Mouse (Mus musculus) spleen, adult 2 months (tissue): Measurements from ENCODE around the gene Gm20503. TPM values are rescaled to one million over a fixed set of nuclear protein-coding genes. Genes with fewer than 3 reads are reported as not detected.

ENCODE experiments used
- DNase-seq, 2 experiments: peaks; one replicate each; pipeline versions ENCODE4 v3.0.0 to v3.0.0-alpha.2; 2012 to 2021; ENCODE audit warnings: low spot score in 2 of 2, low read depth in 1 of 2
- H3K27ac ChIP-seq: fragments of 200-500 bp; 2 replicates; pipeline ENCODE4 v1.5.1; 2012; ENCODE audit warnings: low read length, inconsistent platforms; ENCODE audit not compliant: insufficient read depth
- H3K27me3 ChIP-seq: fragments of 200-500 bp; 2 replicates; pipeline ENCODE4 v1.6.1; 2012; ENCODE audit warnings: mild to moderate bottlenecking, moderate library complexity, low read length, inconsistent platforms; ENCODE audit not compliant: control insufficient read depth, insufficient read depth
- H3K36me3 ChIP-seq: fragments of 200-500 bp; 2 replicates; pipeline ENCODE4 v1.6.1; 2012; ENCODE audit warnings: mild to moderate bottlenecking, low read length, inconsistent platforms; ENCODE audit not compliant: control insufficient read depth, insufficient read depth
- H3K4me1 ChIP-seq: fragments of 200-500 bp; 2 replicates; pipeline ENCODE4 v1.6.1; 2011; ENCODE audit warnings: inconsistent platforms; ENCODE audit not compliant: control insufficient read depth, insufficient read depth, insufficient read length
- H3K4me3 ChIP-seq: fragments of 200-500 bp; 2 replicates; pipeline ENCODE4 v1.5.1; 2011; ENCODE audit warnings: mild to moderate bottlenecking, inconsistent platforms; ENCODE audit not compliant: insufficient read depth, insufficient read length; ENCODE audit errors: extremely low read depth
- CTCF ChIP-seq: fragments of 200-500 bp; IDR thresholded peaks from 2 replicates; pipeline ENCODE4 v1.5.1; 2011; ENCODE audit warnings: mild to moderate bottlenecking, inconsistent platforms; ENCODE audit not compliant: insufficient read depth, insufficient read length, insufficient replicate concordance; ENCODE audit errors: extremely low read depth
- POLR2A ChIP-seq: fragments of 200-500 bp; IDR thresholded peaks from 2 replicates; pipeline ENCODE4 v1.6.1; 2011; ENCODE audit warnings: low read depth, low read length, inconsistent platforms
- WGBS: fragments of 180-500 bp; shearing (Covaris S2); methylation state at CpG from one replicate; pipeline ENCODE4 v1.1.7; 2018; 5-methylcytosine and 5-hydroxymethylcytosine counted together
- polyA plus RNA-seq: library from polyadenylated mRNA; depleted of rRNA; stranded (reverse); fragments of >200 nt; gene quantifications from 2 replicates; pipeline ENCODE4 v1.2.3, GENCODE M21; 2012; rRNA removed

Gene Gm20503
- polyA plus RNA-seq, 1 experiment, result not detected

- Histone ChIP-seq H3K4me3 (no peak overlapping the region), H3K27me3 (no peaks in the 10 kb centered on the region), H3K4me1 (no peaks in the 10 kb centered on the region), H3K36me3 (no peaks in the 10 kb centered on the region), H3K27ac (no peak overlapping the region)
- 73% methylated on average over 1 of the region's 1 CpGs for WGBS
- no peak for TF ChIP-seq POLR2A
- TF ChIP-seq CTCF, result no peak
- no peak for DNase-seq
These were observed 86.4 kb downstream of the Gm20503 start for GRCm38 (mm10) chr4:59089391-59089790.

Other genes with a start within 250 kb of the Gm20503 start
- not detected in 2 replicates for gene Olfr267, start 215.5 kb upstream of the Gm20503 start, polyA plus RNA-seq
- 10.0 and 21.6 TPM in 2 replicates for gene Ecpas, start 90.5 kb upstream of the Gm20503 start, polyA plus RNA-seq
- gene Zkscan16, start 59.6 kb upstream of the Gm20503 start, polyA plus RNA-seq, result 0.04 TPM in 1 of 2 replicates, not detected in the other
- 0.92 and 0.96 TPM in 2 replicates for gene Ptgr1, start 16.1 kb upstream of the Gm20503 start, polyA plus RNA-seq
- gene Dnajc25, start 8.1 kb upstream of the Gm20503 start, polyA plus RNA-seq, result 1.4 and 2.9 TPM in 2 replicates
- 31.5 and 34.5 TPM in 2 replicates for gene Gng10, start 31.9 kb downstream of the Gm20503 start, polyA plus RNA-seq
- not detected in 2 replicates for gene AI481877, start 135.8 kb downstream of the Gm20503 start, polyA plus RNA-seq
- 57.9 and 62.6 TPM in 2 replicates for gene Ugcg, start 186.0 kb downstream of the Gm20503 start, polyA plus RNA-seq